Mouse (Mus musculus) liver, adult 2 months (tissue): ENCODE measurements at regions not wholly inside any gene's neighbourhood (a gene's known extent, or its start where the extent isn't known, plus 50 kb on each side); places are given as distances from the start of the nearest gene placed in this dataset.

Source experiments
- CTCF ChIP-seq: fragments of 200-500 bp; IDR thresholded peaks from 2 replicates; pipeline ENCODE4 v1.5.1; 2011; ENCODE audit warnings: low read depth, low read length, control low read depth
- POLR2A ChIP-seq: fragments of 200-500 bp; IDR thresholded peaks from 2 replicates; pipeline ENCODE4 v1.6.1; 2011; ENCODE audit warnings: low read length, control low read depth; ENCODE audit not compliant: insufficient read depth; ENCODE audit errors: extremely low read depth

DNA sequence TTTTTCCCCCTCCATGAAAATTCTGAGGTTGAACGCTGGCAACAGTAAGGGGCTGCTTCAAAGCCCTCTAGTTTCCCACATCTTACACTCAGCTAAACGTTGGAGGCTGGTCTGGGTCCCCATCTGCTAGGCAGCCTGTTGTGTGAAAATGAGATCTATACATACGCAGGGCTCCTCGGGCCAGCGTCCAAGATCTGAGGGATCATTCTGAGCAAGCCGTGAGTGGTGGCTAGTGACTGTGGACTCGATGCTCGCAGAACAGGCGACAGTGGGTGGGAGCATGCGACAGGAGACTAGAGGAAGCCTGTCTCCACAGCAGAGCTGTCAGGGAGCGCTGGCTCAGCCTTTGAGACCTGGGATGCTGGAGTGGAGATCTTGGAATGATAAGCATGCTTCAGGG lies 237.3 kb downstream of the Rplp1 start:
- no peak for TF ChIP-seq CTCF
- TF ChIP-seq POLR2A = no peak
